Comparison of ENCODE assay signal across 7 mouse cellular contexts in the genomic region with DNA sequence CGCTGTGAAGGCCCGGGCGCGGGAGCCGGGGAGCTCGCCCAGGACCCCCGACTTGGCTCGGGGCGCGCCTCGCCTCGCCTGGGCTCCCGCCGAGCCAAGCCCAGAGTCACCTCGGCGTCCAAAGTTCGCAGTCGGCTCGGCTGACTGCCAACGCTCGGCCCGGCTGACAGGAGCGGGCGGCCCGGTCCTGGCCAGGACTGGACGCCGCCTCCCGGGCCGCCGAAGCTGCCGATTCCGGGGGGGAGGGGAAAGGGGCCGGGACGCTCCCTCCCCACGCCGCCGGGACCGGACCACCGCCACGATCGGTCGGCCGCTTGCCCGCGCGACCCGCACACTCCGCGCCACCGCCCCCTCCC. TPM values are rescaled to one million over a fixed set of nuclear protein-coding genes. Genes with fewer than 3 reads are reported as not detected.
DNase-seq lines count a peak whose midpoint lies in the region; ATAC-seq and TF ChIP-seq lines count a peak whose summit lies in the region.

No protein-coding gene starts in this region.

- peaks cover 4 to 14% of the 10 kb centered on the region in 2 experiments for H3K4me1 ChIP-seq in MEL (ENCODE audit: control insufficient read depth in 1 of 2, insufficient read depth in 2 of 2, low read length in 2 of 2)
- H3K4me1 ChIP-seq in forebrain, postnatal 0 days (ENCODE audit: insufficient read depth) = peaks cover 18% of the 10 kb centered on the region

- H3K9me3 ChIP-seq in MEL (replicated peaks; ENCODE audit: insufficient read depth, low read length) = no peaks in the 10 kb centered on the region
- H3K9me3 ChIP-seq in forebrain, postnatal 0 days (ENCODE audit: low read length) = no peaks in the 10 kb centered on the region

- TF ChIP-seq POLR2A in MEL (IDR thresholded peaks at IDR 0.05; ENCODE audit: control insufficient read depth in 1 of 2, insufficient read depth in 1 of 2, low read depth in 1 of 2, low read length in 2 of 2, poor library complexity in 1 of 2) = no peak; a peak in 2 of 4 replicates

- no peak for TF ChIP-seq CTCF in MEL (IDR thresholded peaks at IDR 0.05 in 2 of 3, conservative IDR thresholded peaks at IDR 0.05 in 1 of 3; ENCODE audit: control insufficient read depth in 1 of 3, insufficient read depth in 1 of 3, low read depth in 2 of 3, low read length in 3 of 3, poor library complexity in 1 of 3, severe bottlenecking in 1 of 3)
- TF ChIP-seq CTCF in forebrain, postnatal 0 days (IDR thresholded peaks at IDR 0.05; ENCODE audit: low read depth) = no peak

- peaks cover 0 to 17% of the 10 kb centered on the region in 2 experiments; a peak in 2 of 4 replicates for H3K36me3 ChIP-seq in MEL (ENCODE audit: control insufficient read depth in 1 of 2, insufficient read depth in 2 of 2, low read length in 2 of 2)
- H3K36me3 ChIP-seq in forebrain, postnatal 0 days (ENCODE audit: insufficient read depth) = no peaks in the 10 kb centered on the region

- H3K27me3 ChIP-seq in MEL (ENCODE audit: control insufficient read depth in 1 of 2, insufficient read depth in 2 of 2, low read length in 2 of 2) = no peaks in the 10 kb centered on the region
- no peaks in the 10 kb centered on the region for H3K27me3 ChIP-seq in forebrain, postnatal 0 days (ENCODE audit: insufficient read depth, low read length)

- under 1% methylated on average over 46 of the region's 50 CpGs for WGBS in forebrain, postnatal 0 days

- peak overlapping the region; percentile 75 for H3K27ac ChIP-seq in MEL (ENCODE audit: control insufficient read depth, low read depth, low read length)
- peak overlapping the region; percentile 96 for H3K27ac ChIP-seq in forebrain, postnatal 0 days (ENCODE audit: low read depth, low read length)

- peak overlapping the region; percentile 80 for H3K4me2 ChIP-seq in forebrain, postnatal 0 days (ENCODE audit: low read depth)

- no peak for DNase-seq in MEL (ENCODE audit: low read depth, low spot score)
- no peak for DNase-seq in forebrain, postnatal 0 days
- DNase-seq in kidney, adult 8-10 months = peak; percentile 88 to 90
- DNase-seq in lung, postnatal 14 days = peak; percentile 82
- DNase-seq in thymus, adult 18-20 months = no peak

- no peak for TF ChIP-seq EP300 in MEL (IDR thresholded peaks at IDR 0.05; ENCODE audit: low read depth in 1 of 2, low read length in 2 of 2)

- H3K9ac ChIP-seq in MEL (ENCODE audit: control insufficient read depth, low read depth, low read length, poor library complexity, severe bottlenecking) = peak overlapping the region; percentile 96
- peak overlapping the region; percentile 80 for H3K9ac ChIP-seq in forebrain, postnatal 0 days

- H3K79me2 ChIP-seq in MEL (ENCODE audit: control insufficient read depth, insufficient read depth, low read length, poor library complexity) = peaks cover 46% of the 10 kb centered on the region

- H3K4me3 ChIP-seq in MEL (ENCODE audit: control insufficient read depth in 1 of 2, insufficient read depth in 1 of 2, low read depth in 2 of 2, low read length in 2 of 2) = peak overlapping the region; percentile 64 to 86
- peak overlapping the region; percentile 96 for H3K4me3 ChIP-seq in forebrain, postnatal 0 days (ENCODE audit: low read depth, low read length)

- TF ChIP-seq RAD21 in MEL (IDR thresholded peaks at IDR 0.05; ENCODE audit: low read depth, low read length) = no peak

- peak; percentile 3 for ATAC-seq in CD4-positive, CD25-positive, alpha-beta regulatory T cell, adult 4 months
- peak; percentile 5; the same call in 1 of the 2 replicates for ATAC-seq in forebrain, postnatal 0 days
- ATAC-seq in megakaryocyte progenitor cell, adult 5-6 weeks (replicated peaks; ENCODE audit: poor library complexity) = no peak

TF ChIP-seq in MEL, 35 proteins besides CTCF, POLR2A, EP300 and RAD21:
- TF ChIP-seq SMC3 (IDR thresholded peaks at IDR 0.05; ENCODE audit: low read depth, low read length) (no peak), UBTF (IDR thresholded peaks at IDR 0.05; ENCODE audit: borderline replicate concordance, insufficient read depth, low read depth, low read length) (peak; percentile 63; the same call in 1 of the 2 replicates)

RNA-seq across cellular contexts. Expression of a gene that starts 0.3 kb away (rescaled TPM):
- polyA plus RNA-seq in CD4-positive, CD25-positive, alpha-beta regulatory T cell, adult 4 months (2017; shearing (Covaris generic)) = 10 to 100 TPM; 73.5 to 93.5 TPM
- total RNA-seq in MEL (2012; rRNA removed) = 49.4 and 55.5 TPM in 2 replicates
- 100 to 1,000 TPM in 1 of 2 experiments, 10 to 100 TPM in 1; 70.0 to 135 TPM for polyA plus RNA-seq in MEL (2012; ENCODE audit: insufficient read depth in 1 of 2, insufficient read length in 2 of 2, low read depth in 1 of 2, low replicate concordance in 2 of 2, missing spikeins in 1 of 2)
- 103 and 110 TPM in 2 replicates for total RNA-seq in forebrain, postnatal 0 days (2014; rRNA removed)
- 18.1 and 28.6 TPM in 2 replicates for polyA plus RNA-seq in forebrain, postnatal 0 days (2015; fragmentation: Nextera tagmentation; extraction: Ambion mirVana)
- 87.2 and 88.0 TPM in 2 replicates for total RNA-seq in megakaryocyte progenitor cell, adult 5-6 weeks (2015)
- total RNA-seq in megakaryocyte progenitor cell, adult 5-6 weeks (2017) = 82.1 and 93.0 TPM in 2 replicates

Comparison
In these comparisons a context has a peak if more than half of its experiments do, and no peak if none do; other contexts are left out.
1. DNase-seq: peak in kidney, adult 8-10 months (2 of 2) and lung, postnatal 14 days (single experiment); none in MEL (single experiment), forebrain, postnatal 0 days (single experiment) and thymus, adult 18-20 months (0 of 2).